Mouse (Mus musculus) liver, adult 2 months (tissue): Measurements from ENCODE around the gene Slco1c1. TPM values are rescaled to one million over a fixed set of nuclear protein-coding genes. Genes with fewer than 3 reads are reported as not detected.

ENCODE experiments used
- DNase-seq: peaks from one replicate; pipeline ENCODE4 v3.0.0-alpha.2; 2011; ENCODE audit warnings: low read depth, low spot score; ENCODE audit errors: extremely low read depth
- H3K27ac ChIP-seq: fragments of 200-500 bp; replicated peaks from 2 replicates; pipeline ENCODE4 v1.5.1; 2012; ENCODE audit warnings: low read depth, mild to moderate bottlenecking, control low read depth, inconsistent platforms, low read length; ENCODE audit not compliant: insufficient read depth
- H3K27me3 ChIP-seq: fragments of 200-500 bp; 2 replicates; pipeline ENCODE4 v1.6.1; 2012; ENCODE audit warnings: mild to moderate bottlenecking, moderate library complexity, low read length, inconsistent platforms; ENCODE audit not compliant: control insufficient read depth, insufficient read depth
- H3K36me3 ChIP-seq: fragments of 200-500 bp; 2 replicates; pipeline ENCODE4 v1.6.1; 2012; ENCODE audit warnings: low read length, inconsistent platforms; ENCODE audit not compliant: control insufficient read depth, insufficient read depth
- H3K4me1 ChIP-seq: fragments of 200-500 bp; 2 replicates; pipeline ENCODE4 v1.6.1; 2011; ENCODE audit warnings: low read length; ENCODE audit not compliant: control insufficient read depth, insufficient read depth
- H3K4me3 ChIP-seq: fragments of 200-500 bp; 2 replicates; pipeline ENCODE4 v1.5.1; 2011; ENCODE audit warnings: low read depth, mild to moderate bottlenecking, control low read depth, low read length, moderate library complexity; ENCODE audit not compliant: insufficient read depth
- H3K79me2 ChIP-seq: fragments of 200-500 bp; 2 replicates; pipeline ENCODE4 v1.6.1; 2012; ENCODE audit warnings: inconsistent platforms, mild to moderate bottlenecking, low read length, moderate library complexity; ENCODE audit not compliant: control insufficient read depth, insufficient read depth
- H3K9ac ChIP-seq: fragments of 200-500 bp; 2 replicates; pipeline ENCODE4 v1.6.1; 2012; ENCODE audit warnings: low read depth, mild to moderate bottlenecking, control low read depth, inconsistent platforms, low read length
- CTCF ChIP-seq: fragments of 200-500 bp; IDR thresholded peaks from 2 replicates; pipeline ENCODE4 v1.5.1; 2011; ENCODE audit warnings: low read depth, low read length, control low read depth
- POLR2A ChIP-seq: fragments of 200-500 bp; IDR thresholded peaks from 2 replicates; pipeline ENCODE4 v1.6.1; 2011; ENCODE audit warnings: low read length, control low read depth; ENCODE audit not compliant: insufficient read depth; ENCODE audit errors: extremely low read depth
- WGBS: fragments of 180-500 bp; shearing (Covaris S2); methylation state at CpG from one replicate; pipeline ENCODE4 v1.1.7; 2018; 5-methylcytosine and 5-hydroxymethylcytosine counted together
- polyA plus RNA-seq: library from polyadenylated mRNA; depleted of rRNA; stranded (reverse); fragments of >200 nt; gene quantifications from 2 replicates; pipeline ENCODE4 v1.2.3, GENCODE M21; 2012
- total RNA-seq: library from RNA; depleted of rRNA; stranded (reverse); fragments of >200 nt; gene quantifications from 2 replicates; pipeline ENCODE4 v1.2.3, GENCODE M21; 2014

Gene Slco1c1
- total and polyA plus RNA-seq, 2 experiments: not detected

DNA sequence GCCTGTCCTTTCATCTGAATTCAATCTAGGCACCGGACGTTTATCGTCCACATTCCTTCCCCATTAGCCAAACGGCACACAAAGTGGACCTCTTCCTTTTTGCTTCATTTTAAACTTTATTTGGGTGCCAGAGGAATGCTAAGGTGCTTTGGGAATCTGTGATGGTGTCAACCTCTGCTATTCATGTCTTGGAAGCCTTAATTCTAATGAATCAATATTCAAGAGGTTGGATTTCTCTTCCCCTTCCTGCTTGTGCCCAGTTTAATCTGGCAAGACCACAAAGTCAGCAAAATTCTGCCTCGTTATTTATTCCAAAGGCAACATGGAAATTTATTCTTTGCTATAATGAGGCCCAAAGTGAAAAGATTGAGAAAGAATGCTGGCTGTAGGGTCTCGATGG, 6.7 kb downstream of the Slco1c1 start:
- Histone ChIP-seq H3K36me3 (no peaks in the 10 kb centered on the region), H3K79me2 (no peaks in the 10 kb centered on the region), H3K4me1 (no peaks in the 10 kb centered on the region), H3K4me3 (no peak overlapping the region), H3K27me3 (no peaks in the 10 kb centered on the region), H3K27ac (no peak overlapping the region), H3K9ac (no peak overlapping the region)
- TF ChIP-seq POLR2A (no peak), CTCF (no peak)
- DNase-seq: no peak
- 86% methylated on average over 6 of the region's 6 CpGs for WGBS

DNA sequence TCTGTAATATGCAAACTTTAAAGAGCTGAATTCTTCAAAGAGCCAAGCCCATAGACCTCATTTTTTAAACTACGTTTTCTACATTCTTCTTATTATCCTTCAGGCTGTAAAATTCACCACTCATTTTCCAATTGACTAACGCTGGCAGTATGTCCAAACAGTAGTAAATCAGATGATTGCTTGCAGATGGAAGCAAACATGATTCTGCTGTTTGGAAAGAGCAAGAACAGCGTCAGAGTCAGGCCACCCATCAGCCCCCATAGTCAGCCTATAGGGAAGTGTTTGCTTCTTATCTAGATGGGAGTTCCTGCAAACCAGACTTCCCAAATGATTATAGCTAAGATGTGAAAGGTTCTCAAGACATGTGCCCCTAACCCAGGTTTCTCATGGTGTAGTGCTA, 13.1 kb downstream of the Slco1c1 start:
- H3K9ac ChIP-seq: no peak overlapping the region
- H3K4me1 ChIP-seq: no peaks in the 10 kb centered on the region
- no peaks in the 10 kb centered on the region for H3K27me3 ChIP-seq
- DNase-seq: no peak
- H3K36me3 ChIP-seq: no peaks in the 10 kb centered on the region
- H3K79me2 ChIP-seq: no peaks in the 10 kb centered on the region
- no peak overlapping the region for H3K4me3 ChIP-seq
- no peak overlapping the region for H3K27ac ChIP-seq
- WGBS: 50% methylated on average over 3 of the region's 3 CpGs
- no peak for TF ChIP-seq CTCF
- TF ChIP-seq POLR2A: no peak

DNA sequence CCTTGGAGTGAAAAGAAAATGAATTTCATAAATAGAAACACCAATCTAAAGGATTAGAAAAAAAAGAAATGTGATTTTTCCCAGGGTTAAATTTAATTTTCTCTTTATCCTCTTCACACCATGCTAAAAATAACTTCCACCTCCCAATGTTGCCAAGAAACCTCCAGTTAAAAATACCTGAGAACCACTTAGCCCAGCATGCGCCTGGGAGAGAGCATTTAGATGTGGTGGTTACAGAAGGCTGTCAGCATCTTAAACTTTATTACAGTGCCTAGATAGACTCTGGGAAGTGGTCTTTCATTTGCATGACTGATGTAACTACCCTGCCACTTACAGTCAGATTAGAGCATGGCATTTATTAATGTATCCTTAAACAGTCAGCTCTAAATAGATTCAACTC, 17.0 kb downstream of the Slco1c1 start:
- H3K4me3 ChIP-seq: no peak overlapping the region
- TF ChIP-seq POLR2A (no peak), CTCF (no peak)
- no peaks in the 10 kb centered on the region for H3K79me2 ChIP-seq
- no peak overlapping the region for H3K9ac ChIP-seq
- DNase-seq: no peak
- 79% methylated on average over 1 of the region's 1 CpGs for WGBS
- H3K27ac ChIP-seq: no peak overlapping the region
- no peaks in the 10 kb centered on the region for H3K27me3 ChIP-seq
- H3K4me1 ChIP-seq: no peaks in the 10 kb centered on the region
- H3K36me3 ChIP-seq: no peaks in the 10 kb centered on the region

DNA sequence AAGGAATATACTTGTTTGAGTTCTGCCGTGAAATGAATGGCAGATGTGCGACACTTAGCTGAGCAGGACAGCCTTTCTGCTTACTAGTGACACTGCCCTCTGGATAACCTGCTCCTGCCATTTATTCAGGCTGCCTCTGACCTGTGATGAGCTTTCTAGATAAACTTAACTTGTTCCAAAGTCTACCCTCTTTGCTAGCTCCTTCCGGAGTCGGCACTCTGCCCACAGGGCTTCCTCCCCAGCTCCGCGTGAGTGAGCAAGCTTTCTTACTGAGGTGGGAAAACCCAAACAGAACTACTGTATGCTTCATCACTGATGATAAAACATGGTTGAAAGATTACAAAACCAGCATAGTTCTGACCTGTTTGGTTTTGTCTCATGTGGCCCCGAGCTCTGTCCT, 19.2 kb downstream of the Slco1c1 start:
- no peaks in the 10 kb centered on the region for H3K27me3 ChIP-seq
- no peak overlapping the region for H3K27ac ChIP-seq
- DNase-seq: peak; percentile 62
- 42% methylated on average over 7 of the region's 7 CpGs for WGBS
- no peaks in the 10 kb centered on the region for H3K4me1 ChIP-seq
- H3K79me2 ChIP-seq: no peaks in the 10 kb centered on the region
- TF ChIP-seq CTCF (no peak), POLR2A (no peak)
- H3K9ac ChIP-seq: no peak overlapping the region
- no peak overlapping the region for H3K4me3 ChIP-seq
- H3K36me3 ChIP-seq: no peaks in the 10 kb centered on the region

DNA sequence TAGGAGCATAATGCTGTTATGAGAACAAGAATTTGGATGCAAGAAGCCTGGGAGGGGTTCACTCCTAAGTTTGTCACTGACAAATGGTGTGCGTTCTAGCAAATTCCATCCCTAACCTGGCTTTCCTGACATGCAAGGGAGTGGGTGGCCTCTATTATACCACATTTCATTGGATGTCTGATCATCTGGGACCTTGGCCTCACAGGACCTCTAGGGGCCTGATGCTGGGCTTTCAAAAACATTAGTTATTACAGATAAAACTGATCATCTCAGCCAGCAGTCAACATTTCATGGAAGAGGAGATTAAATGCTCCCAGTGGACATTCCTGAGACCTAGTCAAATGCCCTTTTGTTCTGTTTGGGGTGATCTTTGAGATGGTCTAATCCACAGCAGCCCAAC, 34.0 kb downstream of the Slco1c1 start:
- Histone ChIP-seq H3K9ac (no peak overlapping the region), H3K79me2 (no peaks in the 10 kb centered on the region), H3K4me1 (no peaks in the 10 kb centered on the region), H3K27me3 (no peaks in the 10 kb centered on the region), H3K27ac (no peak overlapping the region), H3K36me3 (no peaks in the 10 kb centered on the region), H3K4me3 (no peak overlapping the region)
- WGBS: 93% methylated on average over 1 of the region's 1 CpGs
- no peak for TF ChIP-seq POLR2A
- no peak for TF ChIP-seq CTCF
- DNase-seq: no peak

DNA sequence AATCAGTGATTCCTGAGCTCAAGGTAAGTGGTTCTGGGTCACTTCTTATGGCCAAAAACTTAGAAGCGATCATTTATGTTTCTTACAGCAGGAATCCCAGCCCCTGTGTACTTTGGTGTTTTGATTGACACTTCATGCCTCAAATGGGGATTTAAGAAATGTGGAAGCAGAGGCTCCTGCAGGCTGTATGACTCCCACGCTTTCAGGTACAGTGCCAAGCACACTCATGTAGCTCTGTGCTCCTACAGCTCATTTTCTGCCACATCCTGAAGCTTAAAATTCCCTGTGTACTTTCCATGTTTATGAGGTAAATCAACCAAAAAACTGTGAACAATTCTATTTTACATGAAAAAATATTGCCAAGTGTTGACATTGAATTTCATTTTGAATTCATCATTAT, 43.2 kb downstream of the Slco1c1 start:
- no peaks in the 10 kb centered on the region for H3K79me2 ChIP-seq
- no peak overlapping the region for H3K9ac ChIP-seq
- no peak for DNase-seq
- H3K27me3 ChIP-seq: no peaks in the 10 kb centered on the region
- 90% methylated on average over 2 of the region's 2 CpGs for WGBS
- H3K27ac ChIP-seq: no peak overlapping the region
- H3K36me3 ChIP-seq: no peaks in the 10 kb centered on the region
- no peak overlapping the region for H3K4me3 ChIP-seq
- H3K4me1 ChIP-seq: no peaks in the 10 kb centered on the region
- TF ChIP-seq CTCF (no peak), POLR2A (no peak)
